Mouse (Mus musculus): Measurements from ENCODE around the gene Carhsp1.

Gene Carhsp1

DNA sequence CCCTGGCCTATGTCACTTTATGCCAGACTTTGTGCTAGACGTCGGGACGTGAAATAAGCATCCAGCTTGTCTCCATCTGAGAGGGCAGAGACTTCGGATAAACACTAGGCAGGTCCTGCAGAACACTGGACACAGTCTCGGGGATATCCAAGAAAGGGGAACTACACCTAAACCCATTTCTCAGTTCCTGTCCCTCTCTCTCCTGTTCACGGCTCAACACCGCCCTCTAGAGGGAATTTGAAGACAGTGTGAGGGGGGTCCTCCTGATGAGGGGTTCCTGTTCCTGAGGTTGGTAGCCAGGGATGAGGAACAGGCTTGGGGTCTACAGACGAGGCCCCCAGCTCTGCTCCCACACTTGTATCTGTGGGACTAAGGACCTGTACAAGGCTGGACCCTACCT, 2.2 kb upstream of the Carhsp1 start:
- no peak for DNase-seq (ENCODE audit: low spot score in 2 of 2)

DNA sequence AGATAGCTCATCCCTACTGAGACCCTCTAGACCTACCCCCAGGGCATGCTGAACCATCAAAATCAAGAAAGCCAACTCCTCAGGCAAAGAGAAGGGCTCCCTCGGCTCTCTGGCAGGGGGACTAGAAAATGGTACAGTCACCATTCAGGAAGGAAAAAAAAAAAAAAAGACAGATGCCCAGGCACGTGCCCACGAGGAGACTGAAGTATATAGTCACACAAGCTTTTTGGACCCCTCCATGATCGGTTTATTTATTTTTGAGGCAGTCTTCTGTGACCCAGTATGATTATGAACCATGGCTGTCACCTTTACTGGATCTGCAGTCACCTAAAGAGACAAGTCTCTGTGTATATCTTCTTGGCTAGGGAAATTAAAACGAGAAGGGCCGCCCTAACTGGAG, 1.4 kb upstream of the Carhsp1 start:
- no peak for DNase-seq (ENCODE audit: low spot score in 2 of 2)

GRCm38 (mm10) chr16:8672811-8673210, 856 bp upstream of the Carhsp1 start:
- DNase-seq (ENCODE audit: low spot score in 2 of 2), result no peak

- no peak for DNase-seq (ENCODE audit: low spot score in 2 of 2)
Measured at GRCm38 (mm10) chr16:8672350-8672687, 364 bp upstream of the Carhsp1 start.

DNA sequence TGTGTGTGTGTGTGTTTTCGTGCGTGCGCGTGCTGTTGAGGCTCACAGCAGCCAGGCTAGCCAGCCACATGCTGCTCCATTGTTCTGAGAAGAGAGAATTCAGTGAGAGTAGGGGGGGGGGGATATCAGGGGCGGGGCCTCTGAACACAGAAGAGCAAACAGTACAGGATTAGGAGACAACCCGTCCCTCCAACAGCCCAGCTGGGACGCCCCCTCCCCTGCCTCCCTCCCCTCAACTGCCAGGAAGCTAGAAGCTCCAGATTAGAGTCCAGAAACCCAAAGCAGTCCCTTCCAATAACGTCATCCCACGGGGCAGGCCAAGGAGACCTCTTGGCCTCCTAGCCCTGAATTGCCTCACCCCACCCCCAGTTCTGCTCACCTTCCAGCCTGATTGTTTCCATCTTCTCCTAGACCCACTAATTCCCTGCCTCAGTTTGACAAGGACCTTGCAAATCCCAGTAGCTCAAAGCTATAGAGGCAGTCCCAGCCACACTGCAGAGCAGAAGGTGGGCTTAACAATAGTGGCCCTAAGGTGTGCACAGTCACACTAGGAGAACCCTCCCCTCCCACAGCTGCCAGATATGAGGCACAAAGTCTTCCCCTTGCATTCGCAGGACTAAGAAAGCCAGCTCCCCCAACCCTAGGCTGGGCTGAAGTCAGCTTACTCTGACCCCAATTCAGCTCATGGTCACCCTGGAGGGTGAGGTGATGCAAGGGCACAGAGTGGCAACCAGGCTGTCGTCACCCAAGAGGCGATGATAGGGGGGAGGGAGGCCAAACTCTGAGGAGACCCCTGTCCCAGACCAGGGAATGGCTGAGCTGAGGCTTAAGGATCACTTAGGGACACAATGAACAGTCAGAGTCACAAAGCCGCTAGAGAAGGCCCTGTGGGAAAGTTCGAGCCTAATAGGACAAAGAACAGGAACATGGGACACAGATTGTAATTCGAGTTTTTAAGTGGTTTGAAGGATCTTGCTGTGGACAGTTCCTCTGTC, 1.6 kb downstream of the Carhsp1 start:
- no peak for DNase-seq (ENCODE audit: low spot score in 2 of 2)

- DNase-seq (ENCODE audit: low spot score in 2 of 2), result no peak
Measured at GRCm38 (mm10) chr16:8669432-8669831, 2.5 kb downstream of the Carhsp1 start.

- DNase-seq (ENCODE audit: low spot score in 2 of 2), result no peak
Measured at GRCm38 (mm10) chr16:8668386-8668785, 3.6 kb downstream of the Carhsp1 start.

- no peak for DNase-seq (ENCODE audit: low spot score in 2 of 2)
Measured at GRCm38 (mm10) chr16:8667814-8668213, 4.1 kb downstream of the Carhsp1 start.

GRCm38 (mm10) chr16:8667261-8667660, 4.7 kb downstream of the Carhsp1 start:
- no peak for DNase-seq (ENCODE audit: low spot score in 2 of 2)

DNA sequence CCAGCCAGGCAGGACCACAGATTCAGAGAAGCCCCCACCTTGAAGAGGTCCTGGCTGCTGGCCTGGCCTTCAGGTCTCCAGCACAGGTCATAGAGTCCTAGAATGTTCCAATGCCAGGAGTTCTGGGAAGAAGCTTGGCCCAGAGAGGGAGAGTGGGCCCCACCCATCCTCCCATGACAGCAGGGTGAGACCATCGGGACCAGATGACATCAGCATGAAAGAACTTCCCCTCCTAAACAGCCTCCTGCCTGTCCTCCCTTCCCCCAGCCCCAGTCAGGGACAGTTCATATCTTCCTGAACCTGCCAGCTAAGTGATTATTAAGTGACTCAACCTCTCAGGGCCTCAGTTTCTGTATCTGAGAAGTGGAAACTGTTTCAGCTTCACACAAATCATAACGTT, 5.5 kb downstream of the Carhsp1 start:
- DNase-seq (ENCODE audit: low spot score in 2 of 2), result no peak

- DNase-seq (ENCODE audit: low spot score in 2 of 2), result no peak
Measured at GRCm38 (mm10) chr16:8665367-8665766, 6.6 kb downstream of the Carhsp1 start.

DNA sequence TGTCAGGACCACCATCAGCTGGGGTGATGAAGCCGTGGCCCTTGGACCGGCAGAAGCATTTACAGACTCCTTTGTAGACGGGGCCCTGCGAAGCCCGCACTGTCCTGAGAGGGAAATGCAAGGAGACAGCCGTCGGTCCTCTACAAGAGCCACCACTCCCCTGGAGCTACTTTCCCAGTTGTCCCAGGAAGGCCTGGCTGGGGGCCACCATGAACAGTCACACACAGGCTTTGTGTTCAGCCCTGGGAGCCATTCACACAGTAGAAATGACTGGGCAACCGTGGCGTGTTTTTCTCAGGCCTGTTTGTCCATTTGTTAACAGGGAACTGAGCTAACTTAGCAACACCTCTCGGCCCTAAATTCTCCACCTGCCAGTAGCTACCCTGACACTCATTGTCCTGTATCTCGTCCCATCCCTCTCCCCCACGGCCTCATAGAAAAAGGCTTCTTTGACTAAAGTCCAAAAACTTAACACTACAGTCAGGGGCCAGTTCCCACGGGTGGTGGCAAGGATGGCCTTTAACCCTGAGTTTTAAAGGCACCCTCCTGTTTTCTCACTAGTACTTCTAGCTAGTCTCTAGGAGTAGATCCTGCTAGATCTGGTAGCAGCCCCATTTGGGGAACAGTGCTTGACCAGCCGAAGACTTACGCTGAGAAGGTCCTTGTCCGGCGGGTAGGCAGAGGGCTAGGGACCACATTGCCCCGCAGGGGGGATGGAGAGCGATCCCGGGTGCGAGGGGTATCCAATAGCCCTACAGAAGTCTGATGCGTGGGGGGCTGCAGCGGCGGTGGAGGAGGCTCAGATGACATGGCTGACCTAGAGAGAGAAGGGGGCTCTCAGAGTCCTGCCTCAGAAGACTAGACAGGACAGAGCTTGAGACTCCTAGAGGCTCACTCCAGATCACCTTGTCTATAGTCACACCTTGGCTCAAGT, 8.1 kb downstream of the Carhsp1 start:
- no peak for DNase-seq (ENCODE audit: low spot score in 2 of 2)

DNA sequence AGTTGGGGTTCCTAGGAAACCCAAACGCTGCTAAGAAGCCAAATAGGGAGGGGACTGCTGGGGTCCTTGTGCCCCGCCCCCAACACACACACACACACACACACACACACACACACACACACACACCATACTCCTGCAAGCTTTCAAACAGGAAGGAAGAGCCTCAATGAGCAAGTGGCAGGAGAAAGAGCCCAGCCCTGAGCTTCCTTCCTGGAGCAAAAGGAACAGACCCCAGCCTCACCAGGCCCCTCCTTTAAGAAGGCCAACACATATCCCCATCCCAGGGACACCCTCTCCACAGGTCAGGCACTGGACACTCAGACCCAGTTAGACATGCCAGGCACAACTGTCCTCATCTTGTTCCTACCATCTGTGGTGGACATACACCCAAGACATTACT, 8.9 kb downstream of the Carhsp1 start:
- DNase-seq (ENCODE audit: low spot score in 2 of 2), result no peak

GRCm38 (mm10) chr16:8658764-8659163, 13.2 kb downstream of the Carhsp1 start:
- no peak for DNase-seq (ENCODE audit: low spot score in 2 of 2)

DNA sequence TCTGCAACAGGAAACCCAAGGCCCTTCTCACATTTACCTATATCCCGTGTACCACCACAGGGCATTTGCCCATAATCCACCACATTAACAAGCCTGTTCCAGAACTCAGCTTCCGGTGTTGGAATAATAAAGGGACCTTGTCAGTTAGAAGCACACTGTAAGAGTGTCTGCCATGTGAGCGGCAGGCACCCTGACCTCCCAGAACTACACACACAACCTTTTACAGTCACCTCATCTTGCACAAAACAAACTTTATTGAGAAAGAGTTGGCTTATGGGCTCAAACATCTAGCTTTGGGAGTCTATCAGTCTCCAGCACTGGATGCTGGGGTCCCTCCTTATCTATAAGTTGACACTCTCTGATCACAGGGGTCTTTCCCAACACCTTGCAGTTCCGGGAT, 13.6 kb downstream of the Carhsp1 start:
- DNase-seq (ENCODE audit: low spot score in 2 of 2), result no peak

DNA sequence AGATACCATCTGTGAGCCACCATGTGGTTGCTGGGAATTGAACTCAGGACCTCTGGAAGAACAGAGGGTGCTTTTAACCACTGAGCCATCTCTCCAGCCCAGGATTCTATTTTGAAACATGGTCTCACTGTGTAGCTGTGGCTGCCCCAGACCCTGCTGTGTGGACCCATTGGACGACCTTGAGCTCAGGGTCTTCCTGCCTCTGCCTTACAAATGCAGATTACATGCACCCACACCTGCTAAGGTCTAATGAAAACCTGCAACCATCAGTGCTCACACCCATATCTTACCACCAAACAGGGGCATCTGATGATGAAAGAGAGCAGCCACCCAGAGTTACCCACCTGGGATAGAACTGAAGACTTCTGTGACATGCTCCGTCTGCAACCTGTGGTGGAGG, 15.7 kb downstream of the Carhsp1 start:
- DNase-seq (ENCODE audit: low spot score in 2 of 2), result no peak

DNA sequence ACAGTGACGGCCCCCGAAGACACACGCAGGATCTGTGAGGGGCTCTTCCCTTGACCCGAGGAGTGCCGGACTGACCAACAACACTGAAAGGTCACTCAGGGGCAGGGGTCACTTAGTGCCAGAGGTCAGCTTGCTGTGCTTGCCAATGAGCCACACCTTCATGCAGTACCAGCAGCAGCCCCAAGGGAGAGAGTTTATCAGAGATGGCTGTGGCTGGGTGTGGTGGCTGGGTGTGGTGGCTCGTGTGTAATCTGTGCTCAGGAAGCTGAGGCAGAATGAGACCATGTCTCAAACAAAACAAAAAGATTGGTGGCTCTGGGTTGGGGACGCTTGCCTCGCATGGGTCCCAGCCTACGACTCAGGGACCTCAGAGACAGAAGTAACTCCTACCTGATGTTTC, 16.4 kb downstream of the Carhsp1 start:
- no peak for DNase-seq (ENCODE audit: low spot score in 2 of 2)

DNA sequence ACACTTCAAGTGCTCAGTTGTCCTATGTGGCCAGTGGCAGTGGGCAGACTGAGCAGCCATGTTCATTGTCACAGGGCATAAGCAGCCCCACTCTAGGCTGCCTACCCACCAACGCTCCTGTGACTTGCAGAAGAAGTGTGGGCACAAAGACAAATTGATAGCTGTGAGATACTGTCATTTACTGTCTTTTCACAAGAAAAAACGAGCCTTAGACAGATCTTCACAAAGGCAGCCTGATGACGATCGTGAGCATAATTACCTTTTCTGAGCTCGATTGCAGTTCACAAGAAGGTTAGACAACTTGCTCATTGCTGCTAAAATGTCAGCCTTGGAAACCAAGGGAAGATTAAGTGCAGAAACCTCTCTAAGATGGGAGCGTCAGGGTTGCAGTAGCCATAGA, 16.8 kb downstream of the Carhsp1 start:
- no peak for DNase-seq (ENCODE audit: low spot score in 2 of 2)

DNA sequence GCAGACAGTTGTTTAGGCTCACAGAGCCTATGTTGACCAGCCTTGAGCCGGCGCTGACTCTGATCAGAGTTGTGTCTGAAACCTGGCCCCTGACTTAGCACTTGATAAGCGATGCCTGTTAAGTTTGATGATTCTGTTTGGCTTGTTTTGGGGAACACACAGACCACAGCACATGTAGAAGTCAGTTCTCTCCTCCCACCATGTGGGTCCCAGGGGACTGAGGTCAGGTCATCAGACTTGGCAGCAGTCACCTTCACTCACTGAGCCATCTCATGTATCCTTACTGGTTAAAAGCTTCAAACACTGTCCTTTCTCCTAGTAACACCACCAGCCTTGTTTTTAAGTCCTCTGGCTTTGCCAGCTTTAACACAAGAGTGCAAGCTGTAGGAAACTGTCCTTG, 21.9 kb downstream of the Carhsp1 start:
- DNase-seq (ENCODE audit: low spot score in 2 of 2), result no peak

- no peak for DNase-seq (ENCODE audit: low spot score in 2 of 2)
Measured at GRCm38 (mm10) chr16:8645546-8645945, 26.4 kb downstream of the Carhsp1 start.

GRCm38 (mm10) chr16:8643855-8644254, 28.1 kb downstream of the Carhsp1 start:
- no peak for DNase-seq (ENCODE audit: low spot score in 2 of 2)

- DNase-seq (ENCODE audit: low spot score in 2 of 2), result no peak
Measured at GRCm38 (mm10) chr16:8639466-8640191, 32.3 kb downstream of the Carhsp1 start.

Measured in frontal cortex, postnatal 25 days (tissue).